Mouse (Mus musculus) adrenal gland, adult 18-20 months (tissue): ENCODE measurements around the gene H2afx. TPM values are rescaled to one million over a fixed set of nuclear protein-coding genes. Genes with fewer than 3 reads are reported as not detected.
"Not testable (repeated sequence)": the region's sequence is repeated elsewhere in the genome, so short reads cannot be mapped to it uniquely, and the experiment has no call there.

Experiments
- DNase-seq, 2 experiments: peaks; one replicate each; pipeline ENCODE4 v3.0.0; 2021 to 2022; ENCODE audit warnings: low spot score in 2 of 2
- total RNA-seq, 2 experiments: library from RNA; stranded (reverse); gene quantifications; 1 replicate in 1 of 2; 2 replicates in 1 of 2; pipeline ENCODE4 v1.2.3; 2021

The H2afx gene
- total RNA-seq, 2 experiments from 2014 or later: 26.8 to 34.4 TPM

DNA sequence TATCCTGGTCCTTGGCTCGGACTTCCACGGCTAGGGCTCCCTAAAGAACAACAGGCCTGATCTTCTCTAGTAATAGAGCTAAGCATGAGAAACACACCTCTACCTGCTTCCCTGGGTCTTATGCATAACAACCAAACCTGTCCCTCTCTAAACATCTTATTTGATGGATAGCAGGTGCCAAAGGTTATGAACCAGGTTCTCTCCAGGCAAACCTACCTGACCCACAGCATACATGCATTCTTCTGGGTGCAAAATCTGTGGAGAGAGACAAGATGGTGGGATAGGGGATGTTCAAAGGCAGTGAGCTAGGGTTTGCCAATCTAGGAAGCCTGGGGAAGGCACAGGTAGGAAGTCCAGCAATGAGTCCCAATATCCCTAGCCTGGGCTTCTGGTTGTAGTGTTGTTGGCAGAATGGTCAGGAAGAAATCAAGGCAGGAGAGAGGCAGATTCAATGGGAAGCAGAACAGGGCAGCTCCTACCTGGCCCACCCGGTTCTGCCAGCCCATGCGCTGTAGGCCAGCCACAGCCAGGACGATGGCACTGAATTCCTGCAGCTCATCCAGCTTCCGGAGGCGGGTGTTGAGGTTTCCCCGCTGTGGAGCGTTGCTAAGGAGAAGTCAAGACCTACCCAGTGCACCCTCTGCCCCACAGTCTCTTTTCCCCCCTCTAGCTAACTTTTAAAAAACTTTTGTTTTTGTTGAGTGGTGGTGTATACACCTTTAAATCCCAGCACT lies 3.1 kb downstream of the H2afx start:
- no peak for DNase-seq

DNA sequence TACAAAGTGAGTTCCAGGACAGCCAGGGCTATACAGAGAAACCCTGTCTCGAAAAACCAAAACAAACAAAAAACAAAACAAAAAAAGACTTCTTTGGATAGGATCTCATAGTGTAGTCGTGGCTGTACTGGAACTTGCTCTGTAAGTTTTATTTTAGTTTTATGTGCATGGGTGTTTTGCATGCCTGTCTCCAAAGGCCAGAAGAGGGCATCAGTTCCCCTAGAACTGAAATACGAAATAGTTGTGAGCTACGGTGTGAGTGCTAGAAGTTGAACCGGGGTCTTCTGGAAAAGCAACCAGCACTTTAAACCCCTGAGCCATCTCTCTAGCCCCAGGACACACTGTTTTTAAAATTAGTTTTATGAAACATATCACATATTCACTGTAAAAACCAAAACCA lies 4.1 kb downstream of the H2afx start:
- DNase-seq: no peak

DNA sequence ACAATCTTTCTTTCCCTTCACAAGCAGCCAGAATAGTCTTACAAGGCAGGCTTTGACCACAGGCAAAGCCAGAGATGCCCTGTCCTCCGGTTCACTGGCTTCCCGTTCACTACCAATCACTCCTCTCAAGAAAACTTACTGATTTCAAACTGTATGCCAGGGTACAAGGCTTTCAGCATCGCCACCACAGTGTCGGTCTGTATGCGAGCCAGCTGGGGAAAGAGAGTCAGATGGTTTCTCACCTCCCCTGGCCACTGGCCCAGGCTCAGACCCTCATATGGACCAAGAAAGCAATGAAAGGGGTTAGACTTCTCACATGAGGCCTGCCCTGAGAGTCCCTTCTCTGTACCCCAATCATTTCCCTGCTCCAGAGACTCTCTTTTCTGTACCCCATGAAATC lies 7.0 kb downstream of the H2afx start:
- DNase-seq: no peak

DNA sequence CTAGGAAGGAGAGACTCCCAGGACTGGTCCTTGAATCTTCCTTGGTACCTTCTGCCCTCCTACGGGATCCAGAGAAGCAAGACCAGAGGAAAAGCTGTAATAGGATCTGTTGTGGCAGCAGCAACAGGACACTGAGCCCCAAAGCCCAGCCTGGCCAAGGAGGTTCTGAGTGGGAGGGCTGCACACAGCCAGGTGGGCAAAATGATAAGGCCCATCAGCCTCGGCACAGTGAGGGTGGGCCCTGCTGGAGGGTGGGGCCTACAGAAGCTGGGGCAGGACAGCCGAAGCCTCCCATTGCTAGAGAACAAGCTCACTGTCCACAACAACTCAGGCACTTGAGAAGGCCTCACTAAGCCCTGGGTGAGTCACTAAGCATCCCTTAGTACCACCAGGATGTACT lies 7.7 kb downstream of the H2afx start:
- no peak for DNase-seq

DNA sequence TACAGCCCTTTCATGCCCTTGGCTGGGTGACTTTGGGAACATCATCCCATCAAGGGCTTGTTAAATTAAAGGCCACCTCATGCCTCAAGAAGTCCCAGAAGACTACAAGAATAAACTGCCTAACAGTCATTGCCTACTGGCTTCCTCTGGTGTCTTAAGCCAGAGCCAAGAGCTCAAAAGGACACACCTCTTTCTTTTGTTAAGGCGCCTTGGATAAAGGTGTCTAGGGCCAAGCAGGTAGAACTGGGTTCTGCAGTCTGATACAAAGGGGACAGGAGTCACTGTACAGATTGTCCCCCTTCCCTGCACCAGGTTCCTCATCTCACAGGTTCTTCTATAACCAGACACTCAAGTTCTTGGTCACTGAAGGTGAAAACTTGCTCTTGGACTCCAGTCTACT lies 8.1 kb downstream of the H2afx start:
- DNase-seq: no peak

DNA sequence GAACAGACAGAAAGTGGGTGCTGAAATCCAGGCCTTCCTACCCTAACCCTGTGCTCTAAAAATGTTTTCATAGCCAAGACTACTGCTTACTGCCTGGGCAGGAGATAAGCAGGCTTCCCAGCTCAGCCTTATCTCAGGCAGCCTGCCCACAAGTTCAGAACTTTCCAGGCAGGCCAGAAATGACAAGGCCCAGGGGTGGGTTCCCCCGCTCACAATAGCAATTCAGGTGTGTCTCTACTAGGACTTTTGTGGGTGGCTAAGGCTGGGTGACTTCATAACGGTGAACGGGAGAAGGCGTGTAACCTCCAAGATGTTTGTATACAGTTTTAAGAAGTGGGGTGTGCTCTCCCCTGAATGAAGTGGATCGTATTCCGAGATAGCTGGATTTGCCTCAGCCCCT lies 8.8 kb downstream of the H2afx start:
- DNase-seq: no peak

DNA sequence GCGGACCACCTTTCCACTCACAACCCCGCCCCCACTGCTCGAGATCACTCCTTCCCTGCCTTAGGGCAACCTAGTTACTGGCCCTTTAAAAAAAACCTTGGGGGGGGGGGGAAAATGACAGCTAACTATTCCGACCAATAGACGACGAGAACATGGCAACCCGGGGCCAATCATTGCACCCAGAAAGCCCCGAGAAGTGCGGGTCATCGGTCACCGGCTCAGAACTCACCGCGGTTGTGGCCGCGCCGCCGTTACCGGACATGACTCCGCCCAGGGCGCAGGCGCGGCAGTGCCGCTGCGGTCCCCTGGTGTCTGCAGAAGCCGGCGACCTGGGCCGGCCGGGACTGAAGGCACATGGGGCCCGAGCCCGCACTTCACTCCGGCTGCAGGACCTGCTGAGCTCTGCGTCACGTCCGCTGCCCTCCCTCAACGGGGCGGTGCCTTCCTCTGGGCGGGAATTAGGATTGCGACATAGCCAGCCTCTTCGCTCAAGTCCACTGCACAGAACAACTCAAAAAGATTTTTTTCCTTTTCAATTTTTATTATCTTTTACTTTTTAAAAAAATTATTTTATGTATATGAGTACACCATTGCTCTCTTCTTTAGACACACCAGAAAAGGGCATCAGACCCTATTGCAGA lies 9.4 kb downstream of the H2afx start, which contains the start of gene Hmbs:
TSS of gene Hmbs (minus strand) at position 448 of the 641 bp plus-strand sequence.
- peak; percentile 87 to 88 for DNase-seq

DNA sequence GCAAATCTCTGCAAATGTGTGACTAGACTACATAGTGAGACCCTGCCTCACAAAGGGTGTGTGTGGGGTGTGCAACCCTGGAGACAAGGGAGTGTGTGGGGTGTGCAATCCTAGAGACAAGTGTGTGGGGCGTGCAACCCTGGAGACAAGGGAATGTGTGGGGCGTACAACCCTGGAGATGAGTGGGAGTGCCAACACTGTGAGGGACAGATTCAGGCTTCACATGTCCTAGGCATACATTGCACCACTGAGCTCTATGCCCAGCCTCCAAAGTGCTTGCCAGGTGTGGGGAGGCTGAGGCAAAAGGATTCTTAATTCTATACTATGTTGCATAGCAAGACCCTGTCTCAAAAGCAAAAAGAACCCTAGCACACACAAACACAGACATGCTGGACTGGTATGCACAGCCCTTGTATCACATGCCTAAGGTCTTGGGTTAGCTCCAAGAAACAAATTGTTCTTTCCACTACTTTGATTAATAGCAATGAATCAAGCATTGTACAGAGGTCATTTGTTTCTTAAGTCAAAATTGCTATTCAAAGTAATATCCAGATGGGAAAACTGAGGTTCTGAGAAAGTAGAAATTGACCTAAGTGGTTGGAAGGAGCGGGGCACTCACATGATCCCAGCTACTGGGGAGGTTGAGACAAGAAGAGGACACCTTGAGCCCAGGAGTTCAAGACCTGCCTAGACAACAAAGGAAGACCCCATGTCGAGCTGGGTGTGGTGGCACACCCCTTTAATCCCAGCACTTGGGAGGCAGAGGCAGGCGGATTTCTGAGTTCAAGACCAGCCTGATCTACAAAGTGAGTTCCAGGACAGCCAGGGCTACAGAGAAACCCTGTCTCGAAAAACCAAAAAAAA lies 11.3 kb downstream of the H2afx start:
- DNase-seq: no peak

DNA sequence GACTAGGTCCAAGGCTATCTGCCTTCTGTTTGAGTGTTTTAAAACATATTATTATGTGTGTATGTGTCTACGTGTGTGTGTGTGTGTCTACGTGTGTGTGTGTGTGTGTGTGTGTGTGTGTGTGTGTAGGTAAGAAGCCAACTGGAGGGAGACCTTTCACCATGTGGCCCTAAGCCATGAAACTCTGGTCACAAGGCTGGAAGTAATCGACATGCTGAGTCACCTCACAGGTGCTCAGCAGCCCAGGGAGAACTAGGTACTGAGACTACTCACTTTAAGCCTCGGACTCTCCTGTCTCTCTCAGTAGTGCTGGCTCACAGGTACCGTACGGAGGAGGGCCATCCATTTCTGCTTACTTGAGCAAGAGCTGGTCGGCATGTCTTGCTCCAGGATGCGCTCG lies 12.7 kb downstream of the H2afx start:
- no peak for DNase-seq

DNA sequence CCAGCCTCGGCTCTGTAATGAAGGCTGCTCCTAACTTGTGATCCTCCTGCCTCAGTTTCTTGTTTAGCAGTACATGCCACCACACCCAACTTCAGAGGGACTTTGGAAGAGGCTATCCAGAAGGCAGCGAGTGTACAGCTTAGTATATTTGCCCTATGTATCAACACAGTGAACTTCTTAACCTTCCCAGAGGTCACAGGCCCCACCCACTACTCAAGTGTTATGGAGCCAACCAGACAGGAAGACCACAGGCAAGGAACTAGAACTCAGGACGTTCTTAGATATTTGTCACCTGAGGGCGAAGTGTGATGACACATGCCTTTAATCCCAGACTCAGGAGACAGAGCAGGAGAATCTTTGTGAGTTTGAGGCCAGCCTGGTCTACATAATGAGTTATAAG lies 13.1 kb downstream of the H2afx start:
- no peak for DNase-seq

DNA sequence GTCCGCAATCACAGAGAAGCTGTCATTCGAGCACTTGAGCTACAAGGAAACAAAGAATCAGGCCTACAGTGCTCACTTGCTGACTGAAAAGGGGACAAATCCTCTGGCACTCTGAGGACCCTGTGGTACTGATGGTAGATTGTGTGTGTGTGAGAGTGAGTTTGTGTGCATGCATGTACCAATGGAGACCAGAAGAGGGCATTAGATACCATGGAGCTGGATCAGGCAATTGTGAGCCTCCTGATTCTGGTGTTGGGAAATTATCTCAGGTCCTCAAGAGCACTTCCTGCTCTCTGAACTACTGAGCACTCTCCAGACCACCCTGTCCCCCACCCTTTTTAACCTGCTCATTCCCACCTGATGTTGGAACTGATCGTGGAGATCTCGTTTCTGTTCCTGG lies 14.1 kb downstream of the H2afx start:
- DNase-seq: no peak

DNA sequence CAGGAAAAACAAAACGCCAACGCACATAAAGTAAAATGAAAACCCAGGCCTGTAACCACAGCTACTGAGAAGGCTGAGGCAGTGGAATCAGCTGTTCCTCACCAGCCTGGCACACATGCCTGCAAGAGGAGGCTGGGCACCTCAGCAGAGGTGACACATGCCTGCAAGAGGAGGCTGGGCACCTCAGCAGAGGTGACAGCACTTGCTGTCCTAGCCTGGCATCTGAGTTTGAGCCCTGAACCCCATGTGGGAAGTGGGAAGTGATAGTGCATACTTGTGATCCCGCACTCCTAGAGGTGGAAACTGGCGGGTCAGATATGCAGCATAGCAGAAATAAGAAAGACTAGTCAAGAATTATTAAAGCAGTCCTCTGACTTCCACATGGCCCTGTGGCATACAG lies 16.9 kb downstream of the H2afx start:
- DNase-seq: no peak

DNA sequence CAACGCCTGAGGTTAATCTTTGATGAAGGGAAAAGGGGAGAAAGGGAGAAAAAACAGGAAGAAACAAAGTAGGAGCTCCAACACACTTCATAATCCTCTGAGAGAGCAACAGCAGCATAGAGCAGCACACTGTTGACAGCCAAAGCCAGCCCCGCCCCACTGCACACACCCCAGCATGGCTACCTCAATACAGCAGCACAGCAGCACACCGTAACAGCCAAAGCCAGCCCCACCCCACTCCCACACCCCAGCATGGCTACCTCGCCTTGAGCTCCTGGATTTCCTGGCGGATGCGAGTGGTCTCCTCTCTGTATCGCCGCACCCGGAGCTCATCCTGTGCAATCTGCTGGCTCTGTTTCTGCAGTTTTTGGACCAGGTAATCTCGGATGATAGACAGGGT lies 17.8 kb downstream of the H2afx start:
- DNase-seq: no peak

DNA sequence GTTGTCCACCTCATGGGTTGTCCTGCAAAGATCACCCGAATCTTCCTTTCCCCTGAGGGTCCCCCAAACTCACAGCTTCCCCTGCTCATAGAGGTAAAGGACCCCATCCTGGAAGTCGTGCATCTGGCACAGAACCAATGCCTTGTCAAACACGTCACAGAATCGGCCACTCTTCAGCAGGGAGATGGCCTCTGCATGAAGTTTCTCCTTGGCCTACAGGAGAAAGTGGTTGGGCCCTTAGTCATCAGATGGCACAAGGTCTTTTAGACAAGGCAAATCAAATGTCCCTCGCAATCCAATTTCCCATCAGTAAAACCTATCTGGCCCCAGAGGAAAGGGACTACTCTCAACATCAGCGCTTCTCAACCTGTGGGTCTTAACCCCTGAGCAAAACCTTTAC lies 18.6 kb downstream of the H2afx start:
- DNase-seq: no peak

DNA sequence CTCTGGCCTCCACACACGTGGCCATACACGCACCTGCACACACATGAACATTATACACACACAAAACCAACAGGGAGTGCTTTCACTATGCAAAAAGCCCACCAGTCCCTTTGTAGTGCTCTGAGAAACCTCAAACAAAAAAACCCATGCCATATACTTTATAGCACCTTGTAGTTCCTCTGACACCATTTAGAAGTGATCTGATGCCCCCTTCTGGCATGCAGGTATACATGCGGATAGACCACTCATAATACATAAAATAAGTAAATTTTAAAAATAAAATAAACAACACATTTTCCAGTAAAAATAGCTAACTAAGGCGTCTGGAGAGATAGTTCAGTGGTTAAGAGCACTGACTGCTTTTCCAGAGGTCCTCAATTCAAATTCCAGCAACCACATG lies 22.7 kb downstream of the H2afx start:
- DNase-seq: no peak

DNA sequence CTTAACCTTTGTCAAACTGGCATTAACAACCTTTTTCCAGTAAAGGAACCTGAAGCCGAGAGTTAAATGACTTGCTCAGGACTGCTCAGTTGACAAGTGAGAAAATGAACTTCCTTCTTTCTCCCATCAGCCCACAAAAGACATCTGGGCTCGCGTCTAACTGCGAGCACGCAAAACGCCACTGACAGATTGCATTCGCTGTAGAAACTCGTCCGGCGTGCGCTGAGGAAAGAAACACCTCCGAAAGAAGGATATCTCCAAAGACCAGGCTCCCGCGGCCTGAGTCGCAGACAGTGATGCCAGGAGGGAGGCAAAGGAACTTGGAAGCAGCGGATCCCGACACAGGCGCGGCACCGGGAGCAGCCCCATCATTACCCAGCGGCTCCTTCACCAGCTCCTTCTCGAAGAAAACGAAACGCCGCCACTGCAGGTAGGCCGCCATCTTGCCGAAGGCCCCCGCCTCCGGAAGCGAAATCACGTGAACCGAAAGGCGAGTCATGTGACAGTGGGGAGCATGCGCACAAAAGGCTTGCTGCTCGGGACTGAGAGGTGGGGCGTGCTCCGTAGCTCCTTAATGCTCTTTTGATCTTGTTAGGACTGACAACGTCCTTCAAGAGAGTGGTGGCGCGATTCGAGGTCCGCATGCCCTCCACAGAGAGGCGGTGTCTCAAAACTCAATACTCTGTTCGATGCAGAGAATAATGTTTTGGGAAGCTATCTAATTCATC lies 26.9 kb downstream of the H2afx start, which contains the start of gene Vps11:
TSS of gene Vps11 (minus strand) at position 481 of the 728 bp plus-strand sequence.
- DNase-seq: peak; percentile 92 to 94

DNA sequence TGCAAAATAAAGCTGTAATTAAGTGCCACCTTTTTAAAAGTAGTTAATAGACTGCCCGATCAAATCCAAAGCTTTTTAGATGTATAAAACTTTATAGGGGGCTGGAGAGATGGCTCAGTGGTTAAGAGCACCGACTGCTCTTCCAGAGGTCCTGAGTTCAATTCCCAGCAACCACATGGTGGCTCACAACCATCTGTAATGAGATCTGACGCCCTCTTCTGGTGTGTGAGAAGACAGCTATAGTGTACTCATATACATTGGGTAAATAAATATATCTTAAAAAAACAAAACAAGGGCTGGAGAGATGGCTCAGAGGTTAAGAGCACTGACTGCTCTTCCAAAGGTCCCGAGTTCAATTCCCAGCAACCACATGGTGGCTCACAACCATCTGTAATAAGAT lies 27.4 kb downstream of the H2afx start:
- not testable (repeated sequence) for DNase-seq

DNA sequence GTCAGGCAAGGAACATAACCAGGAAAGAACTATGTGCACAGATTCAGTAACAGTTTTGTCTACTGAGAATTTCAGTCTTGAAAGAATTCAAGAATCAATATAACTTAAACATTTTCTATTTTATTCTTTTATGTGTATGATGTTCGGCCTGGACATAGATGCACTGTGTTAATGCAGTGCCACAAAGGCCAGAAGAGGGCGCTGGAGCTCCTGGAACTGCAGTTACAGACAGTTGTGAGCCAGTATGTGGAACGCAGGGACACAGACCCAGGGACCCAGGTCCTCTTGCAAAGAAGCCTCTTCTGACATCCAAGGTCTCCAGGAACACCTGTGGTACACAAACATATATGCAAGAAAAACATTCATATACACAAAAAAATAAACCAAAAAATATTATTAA lies 30.0 kb downstream of the H2afx start:
- peak in 1 of 2 experiments; percentile 41 for DNase-seq

DNA sequence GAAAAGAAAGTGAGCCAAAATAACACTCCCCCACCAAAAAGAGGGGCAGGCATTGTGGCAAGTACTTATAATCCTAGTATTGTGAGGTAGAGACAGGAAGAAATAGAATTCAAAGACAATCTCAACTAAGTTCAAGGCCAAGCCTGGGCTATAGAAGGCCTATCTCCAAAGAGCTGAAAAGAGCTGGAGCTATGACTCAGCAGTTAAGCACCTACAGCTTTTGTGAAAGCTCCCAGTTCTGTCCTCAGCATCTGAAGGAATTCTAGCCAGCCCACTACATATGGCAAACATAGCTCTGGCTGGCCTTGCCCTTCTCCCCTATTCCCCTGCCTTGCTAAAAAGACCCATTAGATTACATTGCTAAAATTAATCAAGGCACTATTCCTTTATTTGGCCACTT lies 38.9 kb downstream of the H2afx start:
- no peak for DNase-seq

DNA sequence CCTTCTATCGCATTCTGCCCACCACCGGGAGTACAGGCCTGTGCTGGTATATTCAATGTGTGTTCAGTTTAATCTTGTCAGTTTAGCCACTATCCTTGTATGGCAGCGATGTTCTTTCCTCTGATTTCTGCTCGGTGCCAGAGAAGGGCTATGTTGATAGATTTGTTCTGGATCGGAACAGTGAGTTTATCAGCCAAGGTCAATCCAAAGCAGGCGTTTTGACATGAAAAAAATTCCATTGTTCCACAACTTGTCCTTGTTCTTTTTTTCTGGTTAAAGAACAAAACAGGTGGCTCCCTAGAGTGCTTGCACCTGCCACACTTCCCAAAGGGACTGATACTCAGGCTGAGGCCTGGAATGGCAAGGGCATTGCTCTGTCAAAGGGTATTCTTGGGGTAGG lies 41.6 kb downstream of the H2afx start:
- DNase-seq: no peak

DNA sequence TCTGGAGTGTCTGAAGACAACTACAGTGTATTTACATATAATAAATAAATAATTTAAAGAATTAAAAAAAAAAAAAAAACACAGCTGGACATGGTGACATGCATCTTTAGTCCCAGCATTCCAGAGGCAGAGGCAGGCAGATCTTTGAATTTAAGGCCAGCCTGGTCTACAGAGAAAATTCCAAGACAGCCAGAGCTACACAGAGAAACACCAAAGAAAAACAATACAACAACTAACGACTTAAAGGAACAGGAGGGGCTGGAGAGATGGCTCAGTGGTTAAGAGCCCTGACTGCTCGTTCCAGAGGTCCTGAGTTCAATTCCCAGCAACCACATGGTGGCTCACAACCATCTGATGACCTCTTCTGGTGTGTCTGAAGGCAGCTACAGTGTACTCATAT lies 42.8 kb downstream of the H2afx start:
- not testable (repeated sequence) for DNase-seq
